Mouse (Mus musculus): Measurements from ENCODE around the gene Limch1.

The Limch1 gene

DNA sequence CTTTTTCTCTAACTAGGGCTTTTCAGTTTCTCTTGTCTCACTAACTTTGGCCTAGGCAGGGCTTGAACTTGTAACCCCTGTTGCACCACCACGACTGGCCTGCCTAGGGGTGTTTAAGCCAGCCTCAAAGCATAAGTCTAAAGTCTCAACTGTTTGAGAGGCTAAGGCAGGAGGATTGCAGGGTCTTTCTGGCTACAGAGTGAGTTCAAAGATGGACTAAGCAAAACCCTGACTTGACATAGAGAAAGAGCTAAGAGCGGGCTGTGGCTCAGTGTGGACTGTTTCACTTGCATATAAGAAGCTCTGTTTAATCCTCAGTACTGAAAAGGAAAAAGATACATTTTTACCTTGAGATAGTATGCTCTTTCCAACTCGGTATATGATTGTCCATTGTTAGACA lies 268.3 kb downstream of the Limch1 start:
- no peak for DNase-seq (ENCODE audit: extremely low read depth, low read depth, low spot score)

DNA sequence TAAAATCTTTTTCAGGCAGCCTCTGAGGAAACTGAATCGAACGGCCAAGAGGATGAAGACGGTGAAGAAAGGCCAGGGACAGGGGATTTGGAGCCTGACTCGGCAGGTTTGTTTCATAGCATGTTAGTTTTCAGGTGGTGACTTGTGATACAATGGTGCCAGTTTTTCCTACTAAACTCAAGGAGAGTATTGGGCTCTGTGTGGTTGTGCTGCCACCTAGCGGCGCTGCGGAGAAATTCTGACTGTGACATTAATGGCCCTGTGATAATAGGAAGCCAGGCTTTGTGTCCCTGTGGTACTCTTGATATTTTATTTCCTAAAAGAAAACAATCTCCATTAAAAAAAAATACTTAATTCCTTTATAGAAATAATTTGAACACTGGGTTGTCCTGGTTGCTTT lies 270.8 kb downstream of the Limch1 start:
- no peak for DNase-seq (ENCODE audit: extremely low read depth, low read depth, low spot score)

DNA sequence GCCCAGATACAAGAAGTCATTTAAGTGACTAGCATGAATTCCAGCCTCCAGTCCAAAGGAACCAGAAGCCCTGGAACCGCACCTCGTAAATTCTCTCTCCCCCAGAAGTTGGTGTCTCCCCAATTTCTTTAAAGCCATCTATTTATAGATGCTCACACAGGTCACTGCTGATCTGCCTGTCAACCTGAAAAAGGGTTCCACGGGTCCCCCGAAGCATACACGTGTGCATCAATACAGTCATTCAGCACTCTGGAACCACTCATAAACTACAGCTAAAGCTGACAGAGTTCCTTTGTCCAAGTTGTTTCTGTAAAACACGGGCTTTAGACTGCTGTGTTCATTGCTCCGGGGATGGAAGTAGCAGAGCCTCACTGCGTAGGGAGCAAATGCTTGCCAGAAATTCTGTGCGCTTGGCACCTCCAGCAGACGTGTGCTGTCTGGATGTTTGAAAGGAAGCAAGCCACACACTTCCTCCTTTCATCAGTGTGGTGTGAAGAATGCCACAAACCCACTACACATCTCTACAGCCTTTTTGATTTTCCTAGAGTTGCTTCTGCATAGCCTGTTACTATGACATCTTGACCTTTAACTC lies 278.9 kb downstream of the Limch1 start:
- DNase-seq (ENCODE audit: extremely low read depth, low read depth, low spot score), result no peak

DNA sequence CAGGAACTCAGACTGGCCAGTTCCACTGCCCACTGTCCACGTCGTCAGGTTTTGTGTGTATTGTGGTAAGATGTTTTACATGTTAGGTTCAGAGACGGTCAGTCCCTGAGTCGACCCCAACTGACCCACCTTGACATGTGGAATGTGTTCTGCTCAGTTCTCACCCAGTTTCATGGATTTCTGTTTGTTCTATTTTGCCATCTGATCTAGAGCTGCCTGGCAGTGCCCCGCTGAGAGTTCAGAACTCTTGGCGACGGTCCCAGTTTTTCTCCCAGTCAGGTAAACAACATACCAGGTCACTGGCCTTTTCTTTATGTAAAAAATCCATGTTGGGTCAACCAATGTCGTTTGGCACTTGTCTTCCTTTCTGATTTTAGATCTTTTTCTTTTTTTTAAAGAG lies 279.5 kb downstream of the Limch1 start:
- no peak for DNase-seq (ENCODE audit: extremely low read depth, low read depth, low spot score)

DNA sequence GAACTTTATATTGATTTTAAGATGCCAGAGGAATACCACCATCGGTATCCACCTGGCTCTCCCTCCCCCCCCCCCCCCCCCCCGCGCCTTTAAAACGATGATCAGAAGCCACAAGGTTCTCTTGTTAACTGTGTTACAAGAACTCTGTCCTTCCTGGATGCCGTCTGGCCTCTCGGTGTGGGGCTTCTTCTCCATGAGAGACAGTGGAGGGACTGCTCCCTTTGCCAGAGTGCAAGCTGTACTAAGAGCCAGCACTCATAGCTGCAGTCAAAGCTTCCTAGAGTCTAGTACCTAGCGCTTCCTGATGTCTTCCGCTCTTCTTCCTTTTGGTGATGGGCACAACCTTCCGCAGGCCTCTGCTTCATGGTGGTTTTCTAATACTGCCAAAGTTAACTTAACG lies 280.0 kb downstream of the Limch1 start:
- no peak for DNase-seq (ENCODE audit: extremely low read depth, low read depth, low spot score)

DNA sequence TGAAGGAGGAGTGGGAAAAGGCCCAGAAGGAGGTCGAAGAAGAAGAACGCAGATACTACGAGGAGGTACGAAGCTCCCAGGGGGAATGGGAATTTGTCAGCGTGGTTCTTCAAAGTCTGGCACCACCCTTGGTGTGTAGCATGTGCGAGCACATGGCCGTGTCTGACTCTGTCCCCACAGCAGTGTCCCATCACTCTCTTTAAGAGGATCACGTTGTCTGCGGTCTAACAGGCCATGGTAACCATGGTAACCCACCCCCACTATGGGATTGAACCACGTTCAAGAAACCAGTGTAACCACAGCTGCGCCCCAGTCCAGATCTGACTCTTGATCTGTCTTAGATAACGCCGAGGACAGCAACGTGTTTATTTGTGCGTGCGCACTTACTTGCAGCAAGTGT lies 283.2 kb downstream of the Limch1 start:
- DNase-seq (ENCODE audit: extremely low read depth, low read depth, low spot score), result no peak

DNA sequence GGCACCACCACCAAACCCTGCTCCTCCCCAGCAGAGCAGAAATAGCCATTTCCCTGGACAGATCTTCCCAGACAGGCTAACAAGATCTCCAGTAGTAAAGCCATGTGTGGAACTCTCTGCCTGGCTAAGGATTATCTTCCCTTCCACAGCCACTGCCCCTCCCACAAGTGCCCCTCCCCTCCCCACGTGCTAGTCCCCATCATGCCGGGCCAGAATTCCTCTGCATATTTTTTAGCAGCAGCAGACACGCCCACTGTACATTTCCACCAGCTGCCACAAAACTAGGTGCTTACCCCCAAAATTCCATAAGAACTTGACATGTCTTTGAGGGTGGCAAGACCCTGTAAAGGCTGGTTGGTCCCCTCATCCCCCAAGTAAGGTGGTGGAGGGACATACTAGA lies 284.3 kb downstream of the Limch1 start:
- no peak for DNase-seq (ENCODE audit: extremely low read depth, low read depth, low spot score)

DNA sequence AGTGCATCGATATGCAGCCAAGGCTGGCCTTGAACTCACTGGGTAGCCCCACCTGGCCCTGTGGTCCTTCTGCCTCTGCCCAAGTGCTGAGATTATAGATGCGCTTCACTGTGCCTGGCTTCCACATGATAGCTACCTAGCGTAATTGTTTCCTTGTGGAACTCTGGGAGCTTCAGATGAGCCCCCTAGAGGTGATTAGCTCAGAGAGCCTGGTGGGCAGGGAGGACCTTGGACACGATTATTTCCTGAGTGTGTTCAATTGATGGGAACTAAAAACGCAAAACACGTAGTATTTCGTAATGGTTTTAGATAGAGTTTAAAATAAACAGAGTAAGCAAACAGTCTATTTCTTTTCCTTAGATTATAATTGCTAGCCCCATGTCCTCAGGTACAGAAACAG lies 287.0 kb downstream of the Limch1 start:
- DNase-seq (ENCODE audit: extremely low read depth, low read depth, low spot score), result no peak

DNA sequence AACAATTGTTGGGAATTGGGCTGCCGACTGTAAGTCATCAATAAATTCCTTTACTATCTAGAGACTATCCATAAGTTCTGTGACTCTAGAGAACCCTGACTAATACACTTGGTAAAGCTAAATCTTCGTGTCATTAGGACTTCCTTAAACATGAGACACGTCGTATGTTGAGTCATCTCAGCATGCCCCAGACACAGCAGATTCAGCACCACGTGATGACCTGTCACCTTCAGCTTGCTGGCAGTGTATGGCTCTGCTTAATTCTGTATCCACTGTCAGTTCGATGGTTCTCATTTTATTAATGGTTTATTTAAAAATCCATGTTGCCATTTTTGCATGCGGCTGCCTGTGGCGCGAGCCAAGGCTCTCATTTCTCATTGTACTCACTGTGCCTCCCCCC lies 298.3 kb downstream of the Limch1 start:
- no peak for DNase-seq (ENCODE audit: extremely low read depth, low read depth, low spot score)

DNA sequence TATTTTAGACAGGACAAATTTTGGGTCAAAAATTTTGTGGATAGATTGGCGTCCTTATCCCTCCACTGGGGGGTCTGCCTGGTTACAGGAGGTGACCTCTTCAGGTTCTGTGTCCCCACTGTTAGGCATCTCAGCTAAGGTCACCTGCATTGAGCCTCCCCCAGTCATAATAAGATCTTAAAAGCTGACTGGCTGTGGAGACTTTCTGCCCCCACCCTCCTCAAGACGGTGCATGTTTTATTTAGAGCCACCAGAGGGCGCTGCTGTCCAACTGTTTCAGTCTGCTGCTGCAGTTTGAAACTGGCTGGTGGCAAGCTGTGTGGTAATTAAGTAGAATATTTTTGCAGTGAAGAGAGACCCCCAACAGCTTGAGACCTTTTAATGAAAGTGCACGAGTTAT lies 302.4 kb downstream of the Limch1 start:
- DNase-seq (ENCODE audit: extremely low read depth, low read depth, low spot score), result no peak

DNA sequence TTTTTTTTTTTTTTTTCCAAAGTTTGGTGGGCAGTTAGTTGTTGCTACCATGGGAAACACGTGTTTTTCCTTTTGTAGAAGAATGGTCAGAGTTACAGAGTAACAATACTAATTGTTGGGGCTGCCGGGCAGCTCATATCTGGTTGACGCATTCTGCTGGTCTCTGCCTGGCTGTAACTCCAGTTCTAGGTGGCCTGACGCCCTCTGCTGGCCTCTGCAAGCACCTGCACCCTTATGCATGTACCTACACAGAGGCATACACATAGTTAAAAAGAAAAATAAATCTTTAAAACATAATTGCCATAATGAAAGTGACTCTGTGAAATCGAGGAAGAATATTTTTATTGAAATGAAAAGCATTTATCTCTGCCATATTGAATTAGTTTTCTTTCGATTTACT lies 312.2 kb downstream of the Limch1 start:
- no peak for DNase-seq (ENCODE audit: extremely low read depth, low read depth, low spot score)

DNA sequence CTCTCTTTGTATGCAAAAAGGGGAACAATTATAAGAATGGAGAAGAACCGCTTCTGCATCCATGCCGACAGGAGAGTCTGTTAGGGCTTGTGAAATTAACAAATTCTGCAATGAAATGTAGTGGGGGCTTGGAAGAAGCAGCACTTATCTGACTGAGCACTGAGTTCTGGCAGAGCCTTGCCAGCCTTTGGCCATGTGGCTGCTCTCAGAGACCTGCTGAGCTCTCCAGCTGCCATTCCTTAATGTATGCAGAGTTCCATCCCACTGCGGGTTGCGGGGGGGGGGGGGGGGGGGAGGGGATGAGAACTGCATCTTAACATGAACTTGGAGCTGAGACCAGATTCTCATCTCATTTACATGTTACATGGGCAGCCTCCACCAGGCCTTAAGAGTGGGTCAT lies 314.9 kb downstream of the Limch1 start:
- no peak for DNase-seq (ENCODE audit: extremely low read depth, low read depth, low spot score)

DNA sequence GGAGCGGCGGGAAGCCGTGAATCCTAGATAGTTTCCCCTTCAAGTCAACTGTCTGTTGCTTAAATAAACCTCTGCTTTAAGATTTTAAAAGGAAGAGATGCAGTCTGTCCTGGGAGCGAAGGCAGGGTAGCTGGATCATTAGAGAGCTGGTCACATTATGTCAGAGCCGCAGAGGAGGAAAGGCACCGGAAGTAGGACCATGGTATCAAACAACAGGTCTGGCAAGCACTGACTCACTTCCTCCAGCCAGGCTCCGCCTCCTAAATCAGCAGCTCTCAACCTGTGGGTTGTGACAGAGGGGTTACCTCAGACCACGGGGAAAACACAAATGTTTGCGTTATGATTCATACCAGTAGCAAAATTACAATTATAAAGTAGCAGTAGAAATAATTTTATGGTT lies 318.0 kb downstream of the Limch1 start:
- DNase-seq (ENCODE audit: extremely low read depth, low read depth, low spot score), result no peak

DNA sequence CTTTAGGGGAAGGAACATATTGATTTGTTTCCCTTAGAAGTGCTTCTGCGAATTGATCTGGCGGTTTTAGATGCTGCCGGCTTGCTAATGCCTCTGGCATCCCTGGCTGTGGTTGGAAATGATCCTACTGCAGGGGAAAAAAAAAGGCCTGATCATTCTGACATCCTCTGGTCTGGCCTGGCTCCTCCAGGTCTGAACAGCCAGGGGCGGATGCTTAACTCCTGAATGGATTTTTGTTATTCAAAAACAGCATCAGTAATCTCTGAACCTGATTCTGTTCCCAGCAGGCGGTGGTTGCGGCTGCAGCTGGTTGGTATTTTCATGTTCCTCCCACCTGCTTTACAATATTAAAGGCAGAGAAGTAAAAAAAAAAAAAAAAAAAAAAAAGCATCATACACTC lies 337.5 kb downstream of the Limch1 start:
- DNase-seq (ENCODE audit: extremely low read depth, low read depth, low spot score), result no peak

DNA sequence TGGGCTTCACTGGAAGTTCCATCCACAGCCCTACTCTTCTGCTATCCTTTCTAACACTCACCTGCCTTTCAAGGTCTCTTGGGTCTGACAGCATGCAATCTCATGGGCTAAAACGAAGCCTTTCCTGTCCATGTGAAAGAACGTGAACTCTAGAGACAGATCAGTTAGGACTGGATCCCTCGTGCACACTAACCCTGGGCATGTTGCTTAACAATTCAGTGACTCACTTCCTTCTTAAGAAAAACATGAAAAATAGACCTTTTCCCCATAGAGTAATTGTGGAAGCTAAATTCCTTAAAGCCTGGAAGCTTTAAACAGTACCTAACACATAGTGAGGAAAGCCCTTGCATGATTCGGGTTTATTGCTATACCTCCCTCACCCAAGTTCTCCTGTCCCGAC lies 345.2 kb downstream of the Limch1 start:
- no peak for DNase-seq (ENCODE audit: extremely low read depth, low read depth, low spot score)

DNA sequence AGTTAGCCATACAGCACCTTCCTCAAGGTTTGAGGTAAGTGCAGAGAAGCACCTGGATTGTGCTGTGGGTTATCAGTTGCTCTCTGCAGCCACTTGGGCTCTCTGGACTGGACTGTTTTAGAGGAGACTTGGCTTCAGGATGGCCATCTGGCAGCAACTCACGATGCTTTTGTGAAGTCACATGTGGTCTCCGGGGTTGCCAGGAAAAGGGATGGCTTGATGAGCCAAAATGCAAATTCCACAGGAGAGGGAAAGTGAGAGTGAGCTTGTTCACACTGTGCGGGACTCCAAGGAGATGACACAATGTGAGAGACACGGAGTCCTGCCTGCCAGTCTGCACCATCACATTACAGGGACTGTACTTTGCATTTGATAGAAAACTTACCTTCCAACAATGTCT lies 346.1 kb downstream of the Limch1 start:
- DNase-seq (ENCODE audit: extremely low read depth, low read depth, low spot score), result no peak

DNA sequence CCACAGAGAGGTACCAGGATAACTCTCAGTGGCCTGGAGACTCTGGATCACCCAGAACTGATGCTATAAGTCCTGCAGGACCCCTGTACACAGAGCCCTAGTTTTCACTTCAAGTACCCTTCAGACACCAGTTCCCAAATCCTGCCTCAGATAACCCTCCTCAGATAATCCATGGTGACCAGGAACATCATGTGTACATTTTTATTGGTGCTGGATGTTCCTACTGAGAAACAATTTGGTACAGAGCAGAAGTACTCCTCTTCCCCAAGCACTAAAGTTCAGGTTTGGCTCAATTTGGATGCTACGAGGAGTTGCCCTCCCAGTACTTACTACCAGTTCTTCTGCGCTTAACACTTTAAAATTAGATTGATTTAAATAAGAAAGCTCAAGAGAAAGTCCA lies 348.4 kb downstream of the Limch1 start:
- DNase-seq (ENCODE audit: extremely low read depth, low read depth, low spot score), result no peak

DNA sequence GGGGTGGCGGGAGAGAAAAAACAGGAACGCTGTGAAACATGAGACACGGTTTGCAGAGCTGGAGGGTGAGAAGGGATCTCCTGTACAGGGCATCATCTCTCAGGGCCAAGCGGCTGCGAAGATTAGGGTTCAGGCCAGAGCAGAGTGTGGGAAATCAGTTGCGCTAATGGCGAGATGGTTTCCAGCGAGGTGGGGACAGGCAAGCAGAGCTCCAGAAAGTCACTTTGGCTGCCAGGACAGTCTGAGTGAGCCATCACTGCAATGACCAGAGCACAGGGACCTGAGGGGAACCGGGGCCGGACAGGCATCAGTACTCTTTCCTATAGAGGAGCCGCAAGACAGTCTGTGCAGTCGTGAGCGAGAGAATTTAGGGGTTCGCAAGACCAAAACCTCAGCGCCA lies 349.5 kb downstream of the Limch1 start:
- DNase-seq (ENCODE audit: extremely low read depth, low read depth, low spot score), result no peak

DNA sequence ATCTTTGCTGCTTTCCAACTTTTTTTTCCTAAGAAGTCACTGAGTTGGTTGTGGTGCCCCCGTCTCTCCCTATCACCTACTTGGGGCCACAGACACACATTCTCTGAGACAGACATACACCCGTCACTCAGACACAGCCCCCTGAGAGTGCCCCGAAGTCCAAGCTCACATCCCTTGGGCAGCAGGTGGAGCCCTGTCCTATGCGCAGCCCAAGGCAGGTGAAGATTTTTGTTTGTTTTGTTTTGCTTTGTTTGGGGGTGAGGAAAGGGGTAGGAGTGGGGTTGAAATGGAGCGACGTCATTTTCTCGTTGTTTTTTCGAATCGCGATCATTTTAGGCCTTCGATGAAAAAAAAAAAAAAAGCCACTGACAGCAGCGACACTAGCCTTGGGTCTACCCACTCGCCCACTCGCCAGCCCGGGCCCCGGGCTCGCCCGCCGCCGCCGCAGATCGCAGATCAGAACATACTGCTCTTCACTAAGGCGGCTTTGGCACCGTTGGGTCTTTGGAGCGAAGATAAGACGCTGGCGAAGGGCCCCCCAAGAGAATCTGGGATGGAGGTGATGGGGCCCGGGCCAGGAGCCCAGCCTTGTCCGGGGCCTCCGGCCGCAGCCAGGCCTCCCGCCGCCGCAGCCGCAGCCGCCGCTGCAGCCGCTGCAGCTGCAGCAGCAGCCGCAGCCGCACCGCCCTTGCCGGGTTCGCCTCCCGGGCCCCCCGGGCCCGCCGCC lies 350.2 kb downstream of the Limch1 start:
- DNase-seq (ENCODE audit: extremely low read depth, low read depth, low spot score), result no peak

DNA sequence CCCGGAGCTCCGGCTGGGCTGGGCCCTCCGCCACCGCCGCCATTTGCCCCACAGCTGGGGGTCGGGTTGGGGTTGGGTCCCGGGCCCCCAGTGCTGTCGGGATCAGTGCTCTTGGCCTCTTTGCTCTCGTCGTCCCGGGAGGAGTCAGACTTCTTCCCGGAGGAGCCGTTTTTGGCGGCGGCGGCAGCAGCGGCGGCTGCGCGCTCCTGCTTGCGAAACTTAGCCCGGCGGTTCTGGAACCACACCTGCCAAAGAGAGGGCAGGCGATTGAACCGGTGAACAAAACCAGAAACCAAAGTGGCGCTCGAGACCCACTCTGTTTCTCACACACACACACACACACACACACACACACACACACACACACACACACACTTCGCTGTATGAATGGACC lies 350.7 kb downstream of the Limch1 start:
- DNase-seq (ENCODE audit: extremely low read depth, low read depth, low spot score), result no peak

DNA sequence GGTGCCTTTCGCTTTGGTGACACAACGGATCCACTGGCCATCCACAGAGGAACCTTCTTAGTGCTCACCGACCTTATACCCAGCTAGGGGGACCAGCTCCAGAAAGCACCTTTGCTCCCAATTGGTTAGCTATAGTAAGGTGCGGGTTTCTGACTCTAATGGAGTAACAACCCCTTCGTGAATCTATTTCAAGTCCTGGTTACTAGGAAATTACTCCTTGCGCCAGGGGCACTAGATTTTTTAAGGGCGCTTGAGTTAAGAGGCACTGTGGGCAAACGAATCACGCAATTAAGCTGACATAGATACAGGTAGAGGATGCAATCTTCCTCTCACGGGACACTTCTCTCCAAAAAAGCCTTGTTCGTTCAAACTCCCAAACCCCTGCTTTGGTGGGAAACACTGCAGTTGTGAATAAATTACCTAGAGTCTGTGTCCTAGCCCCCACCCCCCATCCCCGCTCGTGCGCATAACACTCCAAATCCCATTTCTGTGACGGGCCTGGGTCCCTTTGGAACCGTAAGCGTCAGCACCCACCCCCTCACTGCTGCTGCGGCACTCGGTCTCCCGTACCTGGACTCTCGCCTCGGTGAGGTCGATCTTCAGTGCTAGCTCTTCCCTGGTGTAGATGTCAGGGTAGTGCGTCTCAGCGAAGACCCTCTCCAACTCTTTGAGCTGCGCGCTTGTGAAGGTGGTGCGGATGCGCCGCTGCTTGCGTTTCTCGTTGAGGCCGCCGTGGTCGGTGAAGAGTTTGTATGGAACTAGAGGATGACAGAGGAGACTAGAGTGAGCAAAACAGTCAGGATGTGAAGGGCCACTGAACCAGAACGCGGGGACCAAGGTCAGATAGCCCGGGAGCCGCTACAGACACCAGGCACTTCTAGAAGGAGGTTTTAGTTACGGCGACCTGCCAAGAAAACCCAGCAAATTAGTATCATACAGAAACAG lies 351.8 kb downstream of the Limch1 start:
- no peak for DNase-seq (ENCODE audit: extremely low read depth, low read depth, low spot score)
